Mouse (Mus musculus): ENCODE measurements around the gene Tent5a.

Tent5a gene

GRCm38 (mm10) chr9:85320167-85320951 lies 6.8 kb downstream of the Tent5a start:
- intact Hi-C loops (cut with DNase I), result no loop called here

GRCm38 (mm10) chr9:85316122-85316521 lies 11.0 kb downstream of the Tent5a start:
- intact Hi-C loops (cut with DNase I), result no loop called here

GRCm38 (mm10) chr9:85312473-85312872 lies 14.7 kb downstream of the Tent5a start, which contains the start of gene Gm11114:
TSS of gene Gm11114 (plus strand) at chr9:85312773.
- intact Hi-C loops (cut with DNase I), result no loop called here

GRCm38 (mm10) chr9:85303378-85303777 lies 23.8 kb downstream of the Tent5a start:
- intact Hi-C loops (cut with DNase I), result no loop called here

- intact Hi-C loops (cut with DNase I), result no loop called here
Observed at GRCm38 (mm10) chr9:85302849-85303248, 24.3 kb downstream of the Tent5a start.

- intact Hi-C loops (cut with DNase I), result no loop called here
Observed at GRCm38 (mm10) chr9:85274114-85274513, 53.0 kb downstream of the Tent5a start.

Data from adrenal gland (tissue).